Mouse (Mus musculus): Measurements from ENCODE around the gene Pam. TPM values are rescaled to one million over a fixed set of nuclear protein-coding genes. Genes with fewer than 3 reads are reported as not detected.

Gene Pam
- 100 to 1,000 TPM; 187 to 188 TPM for total RNA-seq (2021)

DNA sequence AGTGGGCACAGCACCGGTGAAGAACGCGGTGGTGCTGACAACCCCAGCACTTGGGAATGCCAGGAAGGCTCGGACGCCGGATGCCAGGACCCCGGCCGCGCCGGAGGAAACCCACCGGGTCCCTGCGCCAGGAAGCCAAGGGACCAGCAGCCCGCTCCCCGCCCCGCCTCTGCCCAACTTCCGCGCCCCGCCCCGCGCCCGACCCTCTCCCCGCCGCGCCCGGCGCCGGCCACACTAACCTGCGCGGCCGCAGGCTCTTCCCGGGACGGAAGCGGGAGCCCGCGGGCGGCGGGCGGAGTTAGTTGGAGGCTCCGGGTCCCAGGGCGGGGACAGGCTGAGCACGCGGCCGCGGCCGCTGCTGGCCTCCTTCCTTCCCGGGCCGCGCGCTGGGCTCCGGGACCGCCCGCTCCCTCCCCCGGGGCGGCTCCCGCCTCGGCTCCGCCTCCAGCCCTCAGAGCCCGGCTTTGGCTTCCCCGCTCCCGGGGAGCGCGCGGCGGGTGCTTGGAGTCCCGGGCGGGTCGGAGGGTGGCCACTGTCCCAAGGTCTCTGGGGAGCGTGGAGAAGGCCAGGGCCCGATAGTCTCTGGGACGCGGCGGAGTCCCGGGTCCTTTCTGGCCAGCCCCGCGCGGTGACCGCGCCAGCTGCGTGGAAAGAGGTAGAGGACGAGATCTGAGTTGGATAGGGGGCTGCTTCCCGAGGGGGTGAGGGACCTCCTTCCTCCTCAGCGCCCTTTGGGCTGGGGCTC, at the start of gene Pam:
Pam (minus strand) TSS at position 401 of the 745 bp plus-strand sequence.
- peak; percentile 77 to 79 for DNase-seq

DNA sequence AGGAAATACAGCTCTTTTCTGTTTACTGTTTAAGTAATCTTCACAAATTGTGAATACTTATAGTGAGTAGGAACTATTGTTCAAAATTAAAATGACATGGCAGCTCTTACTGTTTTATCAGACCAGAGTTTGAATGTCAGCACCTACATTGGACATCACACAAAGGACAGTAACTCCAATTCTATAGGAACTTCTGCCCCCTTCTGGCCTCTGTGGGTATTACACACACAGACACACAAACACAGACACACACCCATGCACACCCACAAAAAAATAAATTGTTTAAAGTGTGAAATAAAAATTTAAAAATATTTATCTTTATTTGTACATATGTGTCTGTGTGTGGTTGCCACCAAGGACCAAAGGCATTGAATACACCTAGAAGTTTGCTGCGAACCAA, 49.4 kb upstream of the Pam start:
- no peak for DNase-seq

DNA sequence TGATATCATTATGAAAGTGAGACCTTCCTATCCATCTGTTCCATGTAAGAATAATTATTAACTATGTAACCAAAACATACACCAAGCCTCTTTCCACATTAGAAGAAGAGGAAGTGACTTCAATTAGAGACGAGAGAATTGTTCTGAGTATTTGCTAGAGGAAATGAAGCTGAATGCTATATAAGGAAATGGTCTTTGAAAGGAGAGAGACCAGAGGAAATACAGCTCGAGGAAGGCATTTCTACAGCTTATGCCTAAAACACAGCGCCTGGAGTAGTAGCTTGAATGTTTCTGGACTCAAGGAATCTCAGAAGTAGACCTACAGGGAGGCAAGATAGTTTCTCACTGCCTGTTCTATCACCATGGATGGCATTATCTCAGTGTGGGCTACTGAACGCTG, 35.8 kb upstream of the Pam start:
- no peak for DNase-seq

DNA sequence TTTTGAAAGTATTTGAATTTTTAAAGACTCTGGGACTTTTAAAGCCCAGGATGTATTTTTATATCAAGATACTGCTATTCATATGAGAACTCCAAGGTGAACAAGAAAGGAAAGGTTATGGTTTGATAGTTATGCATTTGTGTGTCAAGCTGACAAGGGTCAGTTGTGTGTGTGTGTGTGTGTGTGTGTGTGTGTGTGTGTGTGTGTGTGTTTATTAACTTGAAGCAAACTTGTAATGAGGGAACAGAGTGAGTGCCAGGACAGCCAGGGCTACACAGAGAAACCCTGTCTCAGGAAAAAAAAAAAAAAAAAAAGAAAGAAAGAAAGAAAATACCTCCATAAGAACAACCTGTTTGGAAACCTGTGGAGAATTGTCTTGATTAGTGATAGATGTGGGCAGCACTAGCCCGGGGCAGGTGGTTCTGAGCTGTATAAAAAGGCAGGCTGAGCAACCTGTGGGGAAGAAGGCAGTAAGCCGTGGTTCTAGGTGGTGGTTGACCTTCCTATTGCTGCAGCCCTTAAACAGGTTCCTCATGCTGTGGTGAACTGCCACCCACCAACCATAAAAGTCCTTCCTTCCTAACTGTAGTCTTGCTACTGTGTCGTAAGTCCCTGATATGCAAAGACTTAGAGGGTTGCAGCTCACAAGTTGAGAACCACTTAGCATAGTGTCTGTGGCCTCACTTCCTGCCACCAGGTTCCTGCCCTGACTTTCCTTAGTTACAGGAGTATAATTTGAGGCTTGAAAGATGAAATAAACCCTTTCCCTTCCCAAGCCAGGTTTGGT, 34.3 kb upstream of the Pam start:
- no peak for DNase-seq

DNA sequence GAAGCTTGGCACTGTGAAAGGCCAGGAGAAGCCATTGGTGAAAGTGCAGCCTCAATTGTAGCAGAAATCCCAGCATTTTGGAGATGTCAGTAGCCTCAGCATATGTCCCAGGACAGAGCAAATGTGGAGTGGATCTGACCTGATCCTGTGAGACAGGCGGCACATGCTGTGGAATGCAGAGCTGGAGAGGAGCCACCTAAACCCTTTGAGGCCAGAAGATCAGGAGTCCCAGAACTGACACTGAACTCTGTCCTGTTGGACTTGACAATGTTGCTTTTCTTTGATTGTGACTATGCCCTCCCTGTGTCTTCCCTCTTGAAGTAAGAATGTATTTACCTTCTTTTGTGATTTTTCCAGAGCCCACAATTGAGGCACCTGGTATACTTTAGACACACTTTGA, 33.7 kb upstream of the Pam start:
- no peak for DNase-seq

DNA sequence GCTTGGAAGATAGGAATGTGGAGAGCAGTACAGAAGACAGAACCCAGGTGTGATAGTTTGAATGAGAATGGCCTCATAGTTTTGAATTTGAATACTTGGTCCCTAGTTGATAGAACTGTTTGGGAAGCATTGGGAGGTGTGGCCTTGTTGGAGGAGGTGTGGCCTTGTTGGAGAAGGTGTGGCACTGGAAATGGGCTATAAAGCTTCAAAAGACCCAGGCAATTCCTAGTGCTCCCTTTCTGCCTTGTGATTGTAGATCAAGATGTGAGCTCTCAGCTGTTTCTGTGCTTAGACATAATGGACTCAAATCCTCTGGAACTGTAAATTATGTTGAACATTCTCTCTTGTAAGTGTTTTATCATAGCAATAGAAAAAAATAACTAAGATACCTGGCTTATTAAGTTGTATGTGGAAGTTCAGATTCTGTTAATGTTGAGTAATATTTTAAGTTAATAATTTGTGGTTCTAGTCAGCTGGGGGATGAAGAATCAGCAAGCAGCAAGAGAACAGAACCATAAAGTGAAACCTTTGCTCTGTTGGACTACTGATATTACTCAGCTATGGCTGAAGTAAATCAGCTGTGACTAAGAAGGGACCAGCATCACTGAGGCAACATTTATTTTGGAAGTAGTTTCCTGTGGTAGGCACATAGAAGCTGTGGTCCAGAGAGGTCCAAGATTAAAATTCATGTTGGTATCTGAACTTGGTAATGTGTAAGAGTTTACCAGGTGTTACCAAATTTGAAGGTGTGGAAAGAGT, 33.1 kb upstream of the Pam start:
- no peak for DNase-seq

DNA sequence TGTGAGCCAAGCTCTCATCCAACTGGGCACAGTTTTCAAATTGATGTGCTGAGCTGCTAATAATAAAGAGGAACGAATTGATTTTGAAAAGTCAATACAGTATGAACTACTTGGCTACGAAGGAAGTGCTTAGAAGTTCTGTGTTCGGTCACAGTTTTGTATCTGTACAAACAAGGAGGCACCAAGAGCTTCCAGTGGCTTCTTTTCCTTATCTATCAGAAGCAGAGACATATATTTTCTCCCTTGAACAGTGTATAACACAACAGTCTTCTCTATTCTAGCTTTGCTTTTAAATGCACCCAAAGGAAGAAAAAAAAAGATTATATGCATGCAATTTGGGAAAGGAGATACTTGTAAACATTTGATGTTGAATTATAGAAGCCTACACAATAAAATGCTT, 30.8 kb upstream of the Pam start:
- DNase-seq: no peak

DNA sequence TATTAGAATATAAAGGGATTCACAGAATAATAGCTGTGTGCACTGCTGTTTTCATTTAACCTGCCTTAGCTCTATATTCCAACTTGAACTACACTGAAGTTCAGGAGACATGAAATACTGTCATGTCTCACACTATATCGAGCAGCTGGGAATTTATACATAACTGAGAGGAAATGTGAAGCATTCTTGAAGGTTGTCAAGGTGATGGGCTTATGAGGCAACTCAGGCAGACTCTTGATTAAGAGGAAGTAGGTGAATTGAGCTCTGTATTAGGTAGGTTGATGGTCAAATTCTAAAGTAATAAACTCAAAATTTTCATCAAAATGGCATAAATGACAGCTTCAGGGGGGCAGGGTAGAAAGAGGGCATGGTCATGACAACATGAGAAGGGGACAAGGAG, 29.3 kb upstream of the Pam start:
- no peak for DNase-seq

DNA sequence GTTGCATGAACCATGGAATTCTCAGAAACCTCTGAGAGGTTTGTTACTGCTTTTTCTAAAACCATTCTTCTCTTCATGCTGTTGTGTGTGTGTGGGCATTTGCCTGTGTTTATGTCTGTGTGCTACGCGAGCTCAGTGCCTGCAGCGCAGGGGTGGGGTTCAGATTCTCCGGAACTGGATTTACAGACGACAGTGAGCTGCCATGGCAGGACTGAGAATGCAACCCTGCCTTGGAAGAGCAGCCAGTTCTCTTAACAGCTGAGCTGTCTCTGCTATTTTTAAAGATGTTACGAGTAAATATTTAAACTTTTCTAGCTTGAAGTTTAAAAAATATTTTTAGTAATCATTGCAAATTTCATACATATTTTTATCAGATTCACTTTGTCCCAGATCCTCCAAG, 24.1 kb upstream of the Pam start:
- no peak for DNase-seq

DNA sequence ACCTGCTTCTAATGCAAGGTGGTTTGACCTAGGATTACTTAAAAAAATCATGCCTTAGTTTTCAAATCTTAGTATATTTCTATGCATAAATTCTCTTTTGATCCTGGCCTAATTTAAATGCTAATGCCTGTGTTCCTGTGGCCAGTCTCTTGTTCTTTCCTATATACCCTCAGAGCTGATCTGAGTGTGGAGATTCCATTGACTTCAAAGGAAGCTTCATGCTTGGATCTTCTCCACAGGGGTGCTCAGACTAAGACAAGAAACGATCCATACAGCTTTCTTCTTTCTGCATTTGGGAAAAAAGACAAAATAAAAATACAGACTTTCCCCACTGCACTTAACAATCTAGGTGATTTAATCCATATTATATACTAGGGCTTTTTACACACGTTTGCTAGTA, 12.2 kb upstream of the Pam start:
- no peak for DNase-seq

DNA sequence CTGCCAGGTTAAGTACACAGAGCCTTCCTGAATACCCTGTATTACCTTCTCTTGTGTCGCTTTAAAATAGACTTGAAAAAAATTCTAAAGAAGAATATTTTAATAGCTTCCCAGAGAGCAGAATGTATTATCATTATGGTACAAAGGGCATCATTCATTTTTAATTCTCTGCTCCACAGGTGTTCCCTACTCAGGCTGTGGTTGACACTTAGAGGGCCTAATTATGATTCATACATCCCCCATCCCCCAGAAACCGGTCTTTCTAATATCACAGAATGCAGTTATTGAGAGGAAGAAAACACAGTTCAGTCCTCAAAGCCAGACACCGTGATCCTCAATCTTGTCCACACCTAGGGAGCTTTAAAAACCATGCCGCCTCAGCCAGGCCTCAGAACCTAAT, 4.0 kb upstream of the Pam start:
- DNase-seq: no peak

DNA sequence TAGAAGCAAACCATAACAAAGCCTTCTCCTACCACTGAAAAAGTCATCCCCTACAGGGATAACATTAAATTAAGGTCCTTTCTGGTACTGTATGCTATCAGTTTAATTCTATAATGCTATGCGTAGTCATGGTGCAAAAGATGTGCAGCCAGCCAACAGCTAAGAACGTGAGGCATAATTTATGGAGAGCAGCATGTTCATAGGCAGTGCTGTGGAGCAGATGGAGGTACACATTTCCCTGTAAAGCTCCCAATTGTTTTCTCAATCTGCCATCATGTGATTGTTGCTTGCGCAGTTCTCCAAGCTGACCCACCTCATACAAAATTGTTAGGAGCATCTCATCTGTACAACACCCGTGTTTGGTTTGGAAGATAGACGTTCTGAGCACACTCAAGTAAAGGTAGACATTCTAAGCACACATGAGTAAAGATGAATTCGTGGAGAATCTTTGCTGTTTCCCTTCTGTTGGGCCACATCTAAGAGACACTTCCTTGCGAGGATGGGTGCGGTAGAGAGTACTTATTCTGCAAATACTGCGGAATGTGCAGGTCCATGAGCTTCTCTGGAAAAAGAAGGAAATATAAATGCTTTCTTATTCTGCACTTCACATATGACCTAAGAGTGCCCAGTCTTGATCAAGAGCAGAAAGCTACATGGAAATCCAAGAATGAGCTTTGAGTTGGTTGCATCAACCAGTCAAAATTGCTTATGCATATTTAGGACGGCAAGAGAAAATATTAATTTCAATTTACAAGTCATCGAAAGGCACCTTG, 2.7 kb upstream of the Pam start:
- no peak for DNase-seq

DNA sequence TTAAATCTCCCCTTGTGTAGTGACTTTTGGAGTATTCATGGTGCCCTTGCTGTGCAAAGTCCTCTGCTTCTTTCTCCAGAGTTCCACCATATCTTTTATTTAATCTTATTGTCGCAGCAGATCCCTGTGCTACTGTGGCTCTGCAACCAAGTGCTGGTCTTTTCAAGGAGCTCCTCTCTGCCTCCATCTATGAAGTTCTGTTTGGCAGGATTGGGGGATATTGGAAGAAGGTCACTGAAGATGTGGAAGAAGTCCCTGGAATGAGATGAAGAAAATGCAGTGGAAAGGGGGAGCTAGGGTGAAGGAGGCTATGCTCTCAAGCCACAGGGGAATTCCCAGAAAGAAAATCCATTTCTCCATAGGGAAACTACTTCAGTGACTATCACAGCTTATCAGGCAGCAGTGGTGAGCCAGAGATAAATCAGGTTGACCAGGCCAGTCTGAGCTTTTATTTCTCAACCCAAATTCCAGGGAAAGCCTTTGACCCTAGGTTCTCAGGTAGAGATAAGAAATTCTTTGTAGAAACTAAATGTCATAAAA, 1.0 kb upstream of the Pam start:
- DNase-seq: no peak

DNA sequence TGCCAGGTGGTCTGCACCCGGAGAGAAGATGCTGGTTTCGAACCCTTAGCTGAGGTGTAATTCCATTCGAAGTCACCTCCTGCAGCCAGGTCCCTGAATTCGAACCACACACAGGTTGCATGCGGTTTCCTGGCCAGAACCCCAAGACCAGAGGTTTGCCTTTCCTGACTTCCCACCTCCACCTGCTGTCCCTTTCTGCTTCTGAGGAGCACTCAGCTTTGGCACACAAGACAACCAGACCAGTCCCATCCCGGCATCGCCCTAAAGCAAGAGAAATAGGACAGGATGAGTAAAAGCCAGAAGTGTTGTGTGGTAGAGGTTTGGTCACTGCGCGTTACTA, 515 bp upstream of the Pam start:
- DNase-seq: no peak

DNA sequence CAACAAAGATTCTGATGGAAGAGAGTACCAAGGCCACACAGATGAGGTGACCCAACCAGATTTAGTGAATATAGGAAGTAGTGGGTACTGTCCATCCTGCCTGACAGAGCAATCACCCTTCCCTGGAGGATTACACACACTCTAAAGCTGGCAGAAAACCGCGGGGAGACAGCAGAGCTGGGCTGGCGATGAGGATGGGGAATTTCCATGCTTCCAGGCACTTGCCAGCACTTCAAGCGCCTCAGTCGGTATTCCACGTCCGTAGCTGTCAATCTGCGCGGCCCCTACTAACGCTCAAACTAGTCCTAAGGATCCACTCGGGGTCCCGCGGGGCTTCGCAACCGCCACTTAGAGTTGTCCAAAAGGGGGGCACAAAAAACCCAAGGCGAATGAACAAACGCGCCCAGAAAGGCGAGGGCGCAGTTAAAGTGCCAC, 618 bp downstream of the Pam start:
- DNase-seq: peak; percentile 49 to 53

DNA sequence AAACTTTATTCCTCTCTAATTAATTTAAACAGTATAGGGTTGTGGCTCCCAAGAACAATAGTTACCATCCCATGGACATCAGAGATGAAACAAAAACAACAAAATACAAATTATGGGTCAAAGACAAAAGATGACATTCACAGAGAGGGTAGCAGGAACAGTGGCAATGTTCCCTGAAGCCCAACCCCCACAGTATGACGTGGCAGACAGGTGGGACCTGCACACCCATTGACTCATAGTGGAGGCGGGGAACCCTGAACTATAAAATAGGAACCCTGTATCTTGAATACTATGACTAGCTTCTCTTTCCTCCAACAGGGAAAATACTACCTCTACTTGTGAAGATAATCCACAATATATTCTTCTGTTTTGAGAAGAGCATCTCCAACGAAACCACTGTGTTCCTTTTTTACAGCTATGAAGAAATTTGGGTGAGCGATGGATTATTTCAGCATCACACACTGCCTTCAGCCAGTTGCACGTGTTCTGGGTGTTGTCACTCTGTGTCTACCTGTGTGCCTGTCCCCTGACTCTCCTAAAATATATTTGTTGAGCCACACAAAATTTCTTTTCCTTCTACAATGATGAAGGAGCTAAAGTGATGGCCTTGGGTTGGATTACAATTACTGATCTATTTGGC, 6.0 kb downstream of the Pam start:
- no peak for DNase-seq

DNA sequence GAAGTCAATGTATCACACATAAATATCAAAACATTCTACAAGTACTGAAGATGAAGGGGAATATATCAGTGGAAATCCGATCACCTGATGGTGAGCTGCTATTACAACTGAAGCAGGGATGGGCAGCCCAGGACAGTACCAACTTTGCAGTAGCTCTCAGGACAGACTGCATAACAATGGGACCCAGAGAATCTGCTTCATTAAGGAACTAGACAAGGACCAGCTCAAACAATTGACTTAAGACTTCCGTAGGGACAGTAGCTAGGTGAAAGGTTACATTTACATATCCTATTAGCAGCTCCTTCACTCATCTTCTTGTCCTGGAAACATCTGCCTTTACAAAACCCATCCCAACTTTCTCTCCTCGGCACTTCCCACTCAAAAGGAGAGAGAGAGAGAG, 9.0 kb downstream of the Pam start:
- no peak for DNase-seq

DNA sequence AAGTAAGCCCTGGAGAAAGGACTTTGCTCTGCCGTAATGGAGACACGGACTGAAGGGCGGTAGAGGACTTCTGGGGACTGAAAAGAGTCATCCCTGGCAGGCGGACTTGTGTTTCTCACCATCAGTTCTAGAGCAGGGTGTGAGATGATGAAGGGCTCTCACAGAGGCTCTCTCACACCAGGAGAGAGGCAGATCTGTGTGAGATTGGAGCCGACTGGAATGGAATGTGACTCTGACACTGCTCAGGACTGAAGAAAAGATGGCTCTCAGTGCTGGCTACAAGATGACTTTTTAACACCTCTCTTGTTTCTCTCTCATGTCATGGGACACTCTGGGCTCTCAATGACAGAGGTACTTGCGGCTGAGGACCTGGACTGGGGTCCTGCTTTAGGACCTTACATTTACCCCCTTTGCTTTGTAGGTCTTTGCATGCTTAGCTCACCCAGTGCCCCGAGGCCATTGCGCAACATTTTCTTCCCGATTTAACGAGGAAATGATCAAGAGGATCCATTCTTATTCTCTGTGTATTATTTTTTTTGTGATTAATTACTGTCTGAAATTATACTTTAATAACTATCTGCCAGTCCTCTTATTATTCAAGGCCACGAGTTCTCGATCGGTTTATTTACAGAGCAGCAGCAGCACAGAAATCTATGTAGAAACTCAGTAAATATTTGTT, 10.7 kb downstream of the Pam start:
- no peak for DNase-seq

DNA sequence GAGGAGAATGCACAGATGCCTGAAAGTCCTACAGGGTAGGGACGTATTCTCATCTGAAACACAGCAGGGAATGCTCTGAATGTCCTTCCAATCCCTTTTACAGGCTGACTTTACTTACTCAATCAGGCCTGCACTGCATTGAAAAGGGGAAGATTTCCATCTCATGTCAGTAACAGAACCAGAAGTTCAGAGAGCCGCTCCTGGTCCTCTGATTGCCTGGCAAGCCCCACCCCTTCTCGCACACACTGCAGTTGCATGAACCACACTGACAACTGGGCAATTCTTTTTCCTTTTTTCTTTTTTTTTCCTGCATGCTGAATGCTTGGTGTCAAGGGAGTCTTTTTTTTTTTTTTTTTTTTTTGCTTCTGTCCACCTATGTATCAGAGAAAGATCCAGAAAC, 11.9 kb downstream of the Pam start:
- no peak for DNase-seq

DNA sequence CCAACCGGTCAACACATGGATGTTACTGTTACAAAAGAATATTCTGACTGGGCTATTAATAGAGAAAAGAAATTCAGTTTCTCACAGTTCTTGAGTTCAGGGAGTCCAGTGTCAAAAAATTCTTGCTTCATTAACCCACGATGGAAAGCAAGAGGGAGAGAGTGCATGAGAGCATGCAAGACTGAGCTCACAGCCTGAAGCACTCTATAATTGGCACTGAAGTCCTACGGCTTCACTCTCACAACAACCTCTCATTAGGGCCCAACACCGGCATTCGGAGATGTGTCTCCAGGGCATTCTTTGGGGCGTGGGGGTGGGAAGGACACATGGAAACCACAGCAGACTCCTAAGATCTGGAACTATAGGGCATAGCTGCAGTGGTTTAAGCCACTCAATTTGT, 12.5 kb downstream of the Pam start:
- no peak for DNase-seq

DNA sequence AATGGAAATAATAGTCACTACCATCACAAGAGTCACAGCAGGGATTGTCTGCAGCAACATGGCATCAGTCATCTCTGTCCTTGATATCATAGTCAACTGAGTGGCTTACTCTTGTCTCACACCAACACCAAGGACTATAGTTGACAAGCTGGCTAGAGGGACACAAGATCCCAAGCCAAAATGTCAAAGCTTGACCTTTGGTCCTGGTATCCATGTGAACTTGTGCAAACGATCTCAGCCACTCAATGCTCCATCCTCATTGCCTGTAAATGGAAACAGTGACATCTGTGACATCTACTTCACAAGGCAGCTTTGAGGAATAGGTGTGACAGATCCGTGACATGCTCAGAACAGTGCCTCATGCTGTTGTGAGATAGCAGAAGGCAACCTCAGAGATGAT, 15.0 kb downstream of the Pam start:
- DNase-seq: no peak

All from layer of hippocampus, postnatal 36 days (tissue).